Mouse (Mus musculus): Measurements from ENCODE around the gene Thbs3.

DNA sequence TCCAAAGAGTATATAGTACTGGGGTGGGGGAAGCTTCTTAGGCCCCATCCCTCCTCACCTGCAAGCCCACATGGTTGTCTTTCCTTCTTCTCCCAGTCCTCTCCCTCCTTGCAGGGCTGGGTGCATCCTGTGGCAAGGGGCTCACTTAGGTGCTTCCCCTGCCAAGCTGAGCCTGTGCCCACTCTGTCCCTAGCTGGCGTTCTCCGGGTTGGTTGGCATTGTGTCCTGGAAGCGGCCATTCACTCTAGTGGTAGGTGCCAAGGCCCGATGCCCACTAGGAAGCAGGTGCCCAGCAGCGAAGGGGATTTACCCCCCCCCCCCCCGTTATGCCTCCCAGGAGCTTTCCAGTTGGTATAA, 31.0 kb upstream of the Thbs3 start:
- TF ChIP-seq NRF1 (IDR thresholded peaks at IDR 0.05; ENCODE audit: low read depth, low read length) (no peak), CTCF (conservative IDR thresholded peaks at IDR 0.05 in 1 of 2, IDR thresholded peaks at IDR 0.05 in 1 of 2; ENCODE audit: low read depth in 2 of 2, low read length in 2 of 2) (no peak), CHD2 (IDR thresholded peaks at IDR 0.05; ENCODE audit: low read length) (no peak), MAX (IDR thresholded peaks at IDR 0.05; ENCODE audit: low read length) (no peak), MAFK (IDR thresholded peaks at IDR 0.05; ENCODE audit: insufficient replicate concordance, low read length) (no peak), RAD21 (IDR thresholded peaks at IDR 0.05; ENCODE audit: low read depth, low read length) (no peak), USF1 (IDR thresholded peaks at IDR 0.05; ENCODE audit: low read depth, low read length) (no peak), RCOR1 (conservative IDR thresholded peaks at IDR 0.05; ENCODE audit: low read depth, low read length) (no peak)

All from CH12.LX (cell line).